In genomic region chr19:36713092-36713491, GRCm38 (mm10) we compare ENCODE assay signal across 11 mouse cellular contexts. TPM values are rescaled to one million over a fixed set of nuclear protein-coding genes. Genes with fewer than 3 reads are reported as not detected.
DNase-seq lines count a peak whose midpoint lies in the region; ATAC-seq and TF ChIP-seq lines count a peak whose summit lies in the region.
"Had no signal": no experiment of that assay in that cellular context is flagged by ENCODE, and none has a peak within 500 bp of the region (broad histone marks: within the 10 kb centered on the region; RNA-seq: fewer than 3 reads in every experiment).

No protein-coding gene starts in this region.

- no peaks in the 10 kb centered on the region for H3K36me3 ChIP-seq in hindbrain, embryonic 16.5 days (ENCODE audit: control insufficient read depth, insufficient read depth, low read length)
- H3K36me3 ChIP-seq in hindbrain, embryonic 11.5 days (ENCODE audit: control insufficient read depth, insufficient read depth, low read length) = no peaks in the 10 kb centered on the region
- no peaks in the 10 kb centered on the region for H3K36me3 ChIP-seq in heart, embryonic 16.5 days (ENCODE audit: control insufficient read depth, insufficient read depth)
- H3K36me3 ChIP-seq in lung, embryonic 14.5 days (ENCODE audit: insufficient read depth) = no peaks in the 10 kb centered on the region
- H3K36me3 ChIP-seq in forebrain, embryonic 16.5 days (ENCODE audit: control insufficient read depth, insufficient read depth) = no peaks in the 10 kb centered on the region

- H3K4me2 ChIP-seq in hindbrain, embryonic 16.5 days (ENCODE audit: low read length) = no peak overlapping the region
- H3K4me2 ChIP-seq in hindbrain, embryonic 11.5 days (replicated peaks; ENCODE audit: low read depth, low read length) = no peak overlapping the region
- peak overlapping the region; percentile 18; the same call in 1 of the 2 replicates for H3K4me2 ChIP-seq in heart, embryonic 16.5 days (ENCODE audit: low read depth, low read length)
- H3K4me2 ChIP-seq in lung, embryonic 14.5 days = 0 out of 2 replicates have a peak overlapping the region, but pooled peaks have one; percentile 13
- H3K4me2 ChIP-seq in forebrain, embryonic 16.5 days (ENCODE audit: low read length) = no peak overlapping the region

- H3K4me3 ChIP-seq in hindbrain, embryonic 16.5 days (ENCODE audit: low read length) = no peak overlapping the region
- no peak overlapping the region for H3K4me3 ChIP-seq in hindbrain, embryonic 11.5 days (ENCODE audit: low read depth, low read length)
- no peak overlapping the region for H3K4me3 ChIP-seq in heart, embryonic 16.5 days (ENCODE audit: low read length)
- H3K4me3 ChIP-seq in lung, embryonic 14.5 days (ENCODE audit: low read depth, low read length) = no peak overlapping the region
- no peak overlapping the region for H3K4me3 ChIP-seq in layer of hippocampus, adult 2 months
- no peak overlapping the region for H3K4me3 ChIP-seq in forebrain, embryonic 16.5 days (replicated peaks; ENCODE audit: low read length)
- H3K4me3 ChIP-seq: erythroblast, embryonic 14.5 days; megakaryocyte, embryonic 14.5 days had no signal

- H3K9ac ChIP-seq in hindbrain, embryonic 16.5 days (ENCODE audit: low read depth, low read length) = no peak overlapping the region
- no peak overlapping the region for H3K9ac ChIP-seq in hindbrain, embryonic 11.5 days (ENCODE audit: low read depth, low read length)
- no peak overlapping the region for H3K9ac ChIP-seq in heart, embryonic 16.5 days (ENCODE audit: low read length)
- no peak overlapping the region for H3K9ac ChIP-seq in lung, embryonic 14.5 days
- H3K9ac ChIP-seq in forebrain, embryonic 16.5 days (replicated peaks; ENCODE audit: low read depth, low read length) = no peak overlapping the region

- H3K4me1 ChIP-seq in hindbrain, embryonic 16.5 days (ENCODE audit: control insufficient read depth, insufficient read depth, low read depth, low read length) = no peaks in the 10 kb centered on the region
- H3K4me1 ChIP-seq in hindbrain, embryonic 11.5 days (replicated peaks; ENCODE audit: control insufficient read depth, insufficient read depth, low read length) = no peaks in the 10 kb centered on the region
- peaks cover 5% of the 10 kb centered on the region; the same call in 1 of the 2 replicates for H3K4me1 ChIP-seq in heart, embryonic 16.5 days (ENCODE audit: control insufficient read depth, insufficient read depth, low read length)
- no peaks in the 10 kb centered on the region for H3K4me1 ChIP-seq in lung, embryonic 14.5 days (ENCODE audit: insufficient read depth)
- H3K4me1 ChIP-seq in forebrain, embryonic 16.5 days (replicated peaks; ENCODE audit: control insufficient read depth, insufficient read depth, low read length) = no peaks in the 10 kb centered on the region
- H3K4me1 ChIP-seq: megakaryocyte, embryonic 14.5 days had no signal

- WGBS in hindbrain, embryonic 16.5 days = 65% methylated on average over 13 of the region's 13 CpGs
- 88% methylated on average over 13 of the region's 13 CpGs for WGBS in hindbrain, embryonic 11.5 days
- 27% methylated on average over 13 of the region's 13 CpGs for WGBS in heart, embryonic 16.5 days
- 23% methylated on average over 13 of the region's 13 CpGs for WGBS in lung, embryonic 14.5 days
- WGBS in forebrain, embryonic 16.5 days = 72% methylated on average over 13 of the region's 13 CpGs

- H3K27me3 ChIP-seq in hindbrain, embryonic 16.5 days (replicated peaks; ENCODE audit: control insufficient read depth, insufficient read depth, low read length) = no peaks in the 10 kb centered on the region
- no peaks in the 10 kb centered on the region for H3K27me3 ChIP-seq in hindbrain, embryonic 11.5 days (ENCODE audit: control insufficient read depth, insufficient read depth, low read length)
- H3K27me3 ChIP-seq in heart, embryonic 16.5 days (ENCODE audit: control insufficient read depth, insufficient read depth, low read length) = no peaks in the 10 kb centered on the region
- no peaks in the 10 kb centered on the region for H3K27me3 ChIP-seq in lung, embryonic 14.5 days (ENCODE audit: insufficient read depth, low read length)
- no peaks in the 10 kb centered on the region for H3K27me3 ChIP-seq in forebrain, embryonic 16.5 days (replicated peaks; ENCODE audit: control insufficient read depth, insufficient read depth, low read length)
- H3K27me3 ChIP-seq: megakaryocyte, embryonic 14.5 days had no signal

- TF ChIP-seq CTCF in lung, embryonic 14.5 days (IDR thresholded peaks at IDR 0.05; ENCODE audit: low read depth) = no peak
- no peak for TF ChIP-seq CTCF in layer of hippocampus, adult 2 months (conservative IDR thresholded peaks at IDR 0.05)

- DNase-seq in hindbrain, embryonic 11.5 days (ENCODE audit: low spot score) = no peak
- peak; percentile 16 for DNase-seq in R1 (ENCODE audit: low read depth, low spot score)
- DNase-seq in lung, embryonic 14.5 days = peak; percentile 90
- no peak for DNase-seq in layer of hippocampus, adult 2 months (ENCODE audit: low spot score in 2 of 2)
- no peak for DNase-seq in embryo, embryonic 10.5 days (ENCODE audit: low spot score)
- DNase-seq: right cerebral cortex, adult 18-20 months had no signal

- H3K9me3 ChIP-seq in hindbrain, embryonic 16.5 days (ENCODE audit: control insufficient read depth, low read length) = peaks cover 3% of the 10 kb centered on the region; the same call in 1 of the 2 replicates
- no peaks in the 10 kb centered on the region for H3K9me3 ChIP-seq in hindbrain, embryonic 11.5 days (ENCODE audit: control insufficient read depth, low read length)
- H3K9me3 ChIP-seq in heart, embryonic 16.5 days (replicated peaks; ENCODE audit: control insufficient read depth, low read length) = peaks cover 2% of the 10 kb centered on the region
- no peaks in the 10 kb centered on the region; the same call in 1 of the 2 replicates for H3K9me3 ChIP-seq in lung, embryonic 14.5 days (ENCODE audit: low read depth, low read length)
- H3K9me3 ChIP-seq in forebrain, embryonic 16.5 days (ENCODE audit: control insufficient read depth, low read length) = peaks cover 6% of the 10 kb centered on the region; the same call in 1 of the 2 replicates

- 0 out of 2 replicates have a peak, but pooled peaks have one; percentile 17 for ATAC-seq in hindbrain, embryonic 16.5 days
- ATAC-seq in hindbrain, embryonic 11.5 days (ENCODE audit: low FRiP score) = no peak
- ATAC-seq in heart, embryonic 16.5 days (replicated peaks; ENCODE audit: extremely low read depth, insufficient read depth, low FRiP score) = peak; percentile 71
- peak; percentile 86 for ATAC-seq in lung, embryonic 14.5 days (ENCODE audit: insufficient read depth)
- no peak for ATAC-seq in forebrain, embryonic 16.5 days

- no peak overlapping the region for H3K27ac ChIP-seq in hindbrain, embryonic 16.5 days (ENCODE audit: low read depth, low read length)
- no peak overlapping the region for H3K27ac ChIP-seq in hindbrain, embryonic 11.5 days (ENCODE audit: low read depth, low read length)
- H3K27ac ChIP-seq in heart, embryonic 16.5 days (ENCODE audit: low read length) = peak overlapping the region; percentile 33
- H3K27ac ChIP-seq in lung, embryonic 14.5 days (ENCODE audit: low read depth) = peak overlapping the region; percentile 21
- H3K27ac ChIP-seq in layer of hippocampus, adult 2 months = no peak overlapping the region
- H3K27ac ChIP-seq in forebrain, embryonic 16.5 days (ENCODE audit: low read length) = no peak overlapping the region

RNA-seq across cellular contexts. Expression of gene Ppp1r3c, which starts 23.4 kb away (rescaled TPM):
- 27.2 and 30.6 TPM in 2 replicates for polyA plus RNA-seq in hindbrain, embryonic 16.5 days (2015; fragmentation: Nextera tagmentation; extraction: Ambion mirVana)
- 6.4 and 7.7 TPM in 2 replicates for polyA plus RNA-seq in hindbrain, embryonic 11.5 days (2014; fragmentation: Nextera tagmentation; extraction: Ambion mirVana)
- polyA plus RNA-seq in heart, embryonic 16.5 days (2015; fragmentation: Nextera tagmentation; extraction: Ambion mirVana) = 105 and 117 TPM in 2 replicates
- 67.5 and 80.9 TPM in 2 replicates for polyA plus RNA-seq in lung, embryonic 14.5 days (2014; fragmentation: Nextera tagmentation; extraction: Ambion mirVana)
- 10 to 100 TPM; 54.8 to 70.0 TPM for total RNA-seq in layer of hippocampus, adult 2 months (2021)
- 9.0 and 10.3 TPM in 2 replicates for polyA plus RNA-seq in forebrain, embryonic 16.5 days (2015; fragmentation: Nextera tagmentation; extraction: Ambion mirVana)
- polyA plus RNA-seq: erythroblast, embryonic 14.5 days had no signal

Comparison
In these comparisons a context has a peak if more than half of its experiments do, and no peak if none do; other contexts are left out.
1. ATAC-seq: peak in hindbrain, embryonic 16.5 days (single experiment), heart, embryonic 16.5 days (single experiment) and lung, embryonic 14.5 days (single experiment); none in hindbrain, embryonic 11.5 days (single experiment) and forebrain, embryonic 16.5 days (single experiment).
2. H3K27ac ChIP-seq: peak in heart, embryonic 16.5 days (single experiment) and lung, embryonic 14.5 days (single experiment); none in hindbrain, embryonic 16.5 days (single experiment), hindbrain, embryonic 11.5 days (single experiment), layer of hippocampus, adult 2 months (single experiment) and forebrain, embryonic 16.5 days (single experiment).
3. H3K4me2 ChIP-seq: peak in heart, embryonic 16.5 days (single experiment) and lung, embryonic 14.5 days (single experiment); none in hindbrain, embryonic 16.5 days (single experiment), hindbrain, embryonic 11.5 days (single experiment) and forebrain, embryonic 16.5 days (single experiment).
4. DNase-seq: peak in R1 (single experiment) and lung, embryonic 14.5 days (single experiment); none in hindbrain, embryonic 11.5 days (single experiment), layer of hippocampus, adult 2 months (0 of 2) and embryo, embryonic 10.5 days (single experiment).